Mouse (Mus musculus) lung, adult 2 months (tissue): ENCODE results near the gene Rab40c.

ENCODE experiments used
- CTCF ChIP-seq: fragments of 200-500 bp; IDR thresholded peaks from 2 replicates; pipeline ENCODE4 v1.5.1; 2011; ENCODE audit warnings: mild to moderate bottlenecking, low read length, control low read depth; ENCODE audit not compliant: insufficient read depth
- POLR2A ChIP-seq: fragments of 200-500 bp; IDR thresholded peaks from 2 replicates; pipeline ENCODE4 v1.6.1; 2011; ENCODE audit warnings: low read depth, mild to moderate bottlenecking, control low read depth, low read length, borderline replicate concordance; ENCODE audit errors: extremely low read depth

DNA sequence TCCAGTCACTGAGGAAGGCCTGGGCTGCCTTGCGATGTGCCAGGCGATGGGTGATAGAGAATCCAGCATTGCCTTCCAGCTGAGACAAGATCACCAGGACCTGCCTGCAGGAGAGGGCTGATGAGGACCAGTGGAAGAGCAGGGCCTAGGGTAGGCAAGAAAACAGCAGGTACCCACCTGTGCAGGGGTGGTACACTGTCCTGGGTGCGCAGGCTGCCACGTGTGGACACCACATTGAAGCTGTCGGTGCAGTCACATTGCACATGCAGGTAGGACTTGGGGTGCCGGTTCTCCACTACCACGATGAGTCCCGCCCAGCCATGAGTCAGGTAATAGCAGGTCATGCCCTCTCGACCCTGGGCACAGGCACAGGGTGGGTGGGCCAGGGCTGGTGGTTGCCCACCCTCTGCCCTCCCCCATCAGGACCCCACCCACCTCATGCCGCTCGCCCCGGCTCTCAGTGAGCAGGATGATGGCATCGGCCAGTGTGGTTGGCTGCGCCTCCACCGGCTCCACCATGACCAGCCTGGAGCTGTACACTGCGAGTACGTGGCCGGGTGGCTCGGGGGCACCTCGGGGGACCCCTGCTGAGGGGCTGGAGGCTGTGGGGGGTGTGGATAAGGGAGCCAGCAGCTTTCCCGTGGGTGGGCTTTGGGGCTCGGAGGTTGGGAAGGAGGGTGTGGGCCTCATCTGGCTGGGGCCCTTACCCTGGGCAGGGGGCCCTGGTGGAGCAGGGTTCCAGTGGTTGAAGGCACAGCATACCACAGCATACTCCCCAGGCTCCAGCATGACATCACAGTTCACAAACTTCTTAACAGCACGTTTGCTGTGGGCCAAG lies 40.3 kb upstream of the Rab40c start:
- TF ChIP-seq CTCF, result no peak
- TF ChIP-seq POLR2A, result no peak
